ENCODE assay signal across 10 mouse cellular contexts in the genomic region with DNA sequence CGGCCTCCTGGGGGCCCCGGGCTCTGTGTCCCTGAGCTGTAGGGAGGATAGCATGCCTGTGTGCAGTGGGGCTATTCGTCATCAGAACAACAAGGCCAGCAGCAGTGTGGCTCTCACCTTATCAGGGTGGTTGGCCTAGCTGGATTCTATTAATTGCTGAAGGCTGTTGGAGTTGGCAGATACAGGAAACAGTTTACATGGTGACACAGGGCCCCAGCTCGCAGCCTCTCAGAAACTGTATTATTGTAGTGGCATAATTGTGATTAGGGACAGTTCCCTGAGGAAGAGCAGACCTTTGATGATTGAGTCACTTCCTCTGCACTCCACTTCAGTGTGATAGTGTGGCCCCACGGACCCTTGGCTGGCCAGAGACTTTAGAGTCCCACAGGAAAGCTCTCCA.
DNase-seq lines count a peak whose midpoint lies in the region; ATAC-seq and TF ChIP-seq lines count a peak whose summit lies in the region.
"Had no signal": no experiment of that assay in that cellular context is flagged by ENCODE, and none has a peak within 500 bp of the region (broad histone marks: within the 10 kb centered on the region; RNA-seq: fewer than 3 reads in every experiment).

No protein-coding gene starts in this region.

- peaks cover 8% of the 10 kb centered on the region for H3K4me1 ChIP-seq in kidney, adult 2 months (ENCODE audit: control insufficient read depth, insufficient read depth, low read length)
- peaks cover 28% of the 10 kb centered on the region for H3K4me1 ChIP-seq in kidney, embryonic 16.5 days (ENCODE audit: insufficient read depth, low read length)
- H3K4me1 ChIP-seq in heart, postnatal 0 days (ENCODE audit: control insufficient read depth, insufficient read depth), result peaks cover 21% of the 10 kb centered on the region

- H3K27ac ChIP-seq in kidney, adult 2 months (ENCODE audit: insufficient read depth, low read depth, low read length), result no peak overlapping the region
- H3K27ac ChIP-seq in kidney, embryonic 16.5 days (ENCODE audit: low read length), result no peak overlapping the region
- peak overlapping the region; percentile 43 for H3K27ac ChIP-seq in heart, postnatal 0 days (ENCODE audit: low read depth)
- H3K27ac ChIP-seq: hindbrain, embryonic 12.5 days; limb, embryonic 12.5 days had no signal

- no peak overlapping the region for H3K4me2 ChIP-seq in kidney, embryonic 16.5 days (replicated peaks; ENCODE audit: low read depth, low read length)
- H3K4me2 ChIP-seq in heart, postnatal 0 days (ENCODE audit: low read depth, low read length), result no peak overlapping the region
- H3K4me2 ChIP-seq: hindbrain, embryonic 12.5 days; limb, embryonic 12.5 days had no signal

- H3K9me3 ChIP-seq in kidney, embryonic 16.5 days (ENCODE audit: low read length), result no peaks in the 10 kb centered on the region
- no peaks in the 10 kb centered on the region for H3K9me3 ChIP-seq in heart, postnatal 0 days (replicated peaks; ENCODE audit: control insufficient read depth, low read length)
- H3K9me3 ChIP-seq: hindbrain, embryonic 12.5 days; limb, embryonic 12.5 days had no signal

- intact Hi-C loops in left cerebral cortex, postnatal 36 days (cut with DNase I), result no loop called here

- no peaks in the 10 kb centered on the region for H3K36me3 ChIP-seq in kidney, adult 2 months (ENCODE audit: control insufficient read depth, insufficient read depth, low read length)
- no peaks in the 10 kb centered on the region for H3K36me3 ChIP-seq in kidney, embryonic 16.5 days (ENCODE audit: insufficient read depth, low read length)
- no peaks in the 10 kb centered on the region for H3K36me3 ChIP-seq in heart, postnatal 0 days (replicated peaks; ENCODE audit: control insufficient read depth, insufficient read depth, low read length)
- H3K36me3 ChIP-seq: hindbrain, embryonic 12.5 days; limb, embryonic 12.5 days had no signal

- no peaks in the 10 kb centered on the region for H3K27me3 ChIP-seq in kidney, adult 2 months (replicated peaks; ENCODE audit: control insufficient read depth, insufficient read depth, low read length)
- no peaks in the 10 kb centered on the region for H3K27me3 ChIP-seq in kidney, embryonic 16.5 days (ENCODE audit: insufficient read depth, low read length)
- H3K27me3 ChIP-seq in heart, postnatal 0 days (ENCODE audit: control insufficient read depth, insufficient read depth, low read length), result peaks cover 15% of the 10 kb centered on the region
- H3K27me3 ChIP-seq: hindbrain, embryonic 12.5 days; limb, embryonic 12.5 days had no signal

- ATAC-seq in kidney, embryonic 16.5 days (ENCODE audit: low FRiP score, low TSS enrichment), result no peak
- ATAC-seq in heart, postnatal 0 days (ENCODE audit: insufficient read depth, low read depth), result peak; percentile 87
- ATAC-seq in megakaryocyte progenitor cell, adult 5-6 weeks (replicated peaks; ENCODE audit: poor library complexity), result peak; percentile 56

- TF ChIP-seq POLR2A in kidney, adult 2 months (IDR thresholded peaks at IDR 0.05; ENCODE audit: low read depth, low read length), result no peak

- WGBS in kidney, adult 2 months, result 47% methylated on average over 5 of the region's 5 CpGs
- 17% methylated on average over 5 of the region's 5 CpGs for WGBS in kidney, embryonic 16.5 days
- WGBS in heart, postnatal 0 days, result 2% methylated on average over 5 of the region's 5 CpGs

- H3K9ac ChIP-seq in kidney, embryonic 16.5 days (replicated peaks; ENCODE audit: low read length), result no peak overlapping the region
- no peak overlapping the region for H3K9ac ChIP-seq in heart, postnatal 0 days (replicated peaks; ENCODE audit: low read depth, low read length)
- H3K9ac ChIP-seq: hindbrain, embryonic 12.5 days; limb, embryonic 12.5 days had no signal

- H3K4me3 ChIP-seq in kidney, adult 2 months (ENCODE audit: insufficient read depth, low read depth, low read length), result no peak overlapping the region
- H3K4me3 ChIP-seq in kidney, embryonic 16.5 days (ENCODE audit: low read length), result no peak overlapping the region
- no peak overlapping the region for H3K4me3 ChIP-seq in heart, postnatal 0 days (ENCODE audit: low read depth, low read length)
- H3K4me3 ChIP-seq: hindbrain, embryonic 12.5 days; limb, embryonic 12.5 days had no signal

- TF ChIP-seq CTCF in kidney, adult 2 months (conservative IDR thresholded peaks at IDR 0.05; ENCODE audit: insufficient read depth, insufficient read length, low read depth, low read length), result no peak
- TF ChIP-seq CTCF in heart, postnatal 0 days (IDR thresholded peaks at IDR 0.05; ENCODE audit: low read depth), result no peak

- no peak for TF ChIP-seq EP300 in heart, postnatal 0 days (IDR thresholded peaks at IDR 0.05; ENCODE audit: low read depth)

- DNase-seq in kidney, adult 2 months, result peak; percentile 15
- DNase-seq in c-Kit-positive CD71-positive TER-119-negative erythroid progenitor cells, embryonic 14.5 days (ENCODE audit: low read depth), result peak; percentile 70
- DNase-seq in heart, postnatal 0 days (ENCODE audit: low spot score), result peak; percentile 89
- DNase-seq in cerebellum, postnatal 36 days, result no peak
- DNase-seq in left cerebral cortex, postnatal 36 days (ENCODE audit: low spot score in 2 of 2), result no peak
- no peak for DNase-seq in gastrocnemius, postnatal 10 days

Comparison
In these comparisons a context has a peak if more than half of its experiments do, and no peak if none do; other contexts are left out.
1. DNase-seq: peak in kidney, adult 2 months (single experiment), c-Kit-positive CD71-positive TER-119-negative erythroid progenitor cells, embryonic 14.5 days (single experiment) and heart, postnatal 0 days (single experiment); none in cerebellum, postnatal 36 days (0 of 2), left cerebral cortex, postnatal 36 days (0 of 2) and gastrocnemius, postnatal 10 days (single experiment).